Mouse (Mus musculus) retina, embryonic 14.5 days (tissue): ENCODE results near the gene Sdk1.

Experiments
- DNase-seq: peaks from one replicate; pipeline ENCODE4 v3.0.0-alpha.2; 2015; ENCODE audit warnings: low spot score

Sdk1 gene

DNA sequence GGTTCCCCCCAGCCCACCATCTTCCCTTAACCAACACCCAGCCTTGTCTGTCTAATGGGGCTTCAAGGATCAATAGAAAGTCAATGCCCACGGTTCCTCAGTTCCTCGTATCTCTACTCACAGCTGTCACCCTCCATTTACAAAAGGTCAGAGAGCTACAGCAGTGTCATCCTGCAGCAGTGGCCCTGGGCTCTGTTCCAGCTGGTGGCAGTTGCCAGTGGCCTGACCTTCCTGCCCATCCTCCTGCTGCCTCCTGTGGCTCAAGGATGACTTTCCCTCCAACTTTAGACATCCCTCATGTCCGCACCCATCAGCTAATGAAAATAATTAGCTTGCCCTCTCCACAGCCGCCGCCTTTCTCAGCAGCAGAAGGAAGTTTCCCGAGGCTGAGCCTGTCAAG is 759.8 kb downstream of the Sdk1 start:
- DNase-seq: no peak

- no peak for DNase-seq
Observed at GRCm38 (mm10) chr5:142001973-142002372, 760.7 kb downstream of the Sdk1 start.

GRCm38 (mm10) chr5:142010189-142010588 is 768.9 kb downstream of the Sdk1 start:
- DNase-seq: no peak

GRCm38 (mm10) chr5:142017001-142017400 is 775.7 kb downstream of the Sdk1 start:
- DNase-seq: no peak

GRCm38 (mm10) chr5:142022877-142023580 is 781.7 kb downstream of the Sdk1 start:
- DNase-seq: peak; percentile 18

GRCm38 (mm10) chr5:142024448-142024847 is 783.2 kb downstream of the Sdk1 start:
- peak; percentile 17 for DNase-seq

DNA sequence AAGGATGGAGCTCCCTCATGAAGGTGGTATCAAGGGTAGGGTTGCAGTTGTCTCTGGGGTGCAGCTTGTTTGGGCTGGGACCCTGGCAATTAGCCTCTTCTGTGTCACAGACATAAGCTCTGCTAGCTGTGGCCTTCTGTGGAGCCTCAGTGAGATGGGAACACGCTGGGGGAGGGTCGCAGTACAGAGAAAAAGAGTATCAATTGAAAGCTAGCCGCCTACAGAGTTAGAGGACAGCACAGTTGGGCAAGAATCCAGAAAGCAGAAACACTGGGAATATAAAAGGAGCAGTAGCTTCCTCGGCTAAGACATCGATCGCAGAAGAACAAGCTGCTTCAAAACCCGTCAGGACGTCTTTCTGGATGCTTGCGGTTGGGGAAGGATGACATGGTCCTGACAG is 795.2 kb downstream of the Sdk1 start:
- DNase-seq: no peak

DNA sequence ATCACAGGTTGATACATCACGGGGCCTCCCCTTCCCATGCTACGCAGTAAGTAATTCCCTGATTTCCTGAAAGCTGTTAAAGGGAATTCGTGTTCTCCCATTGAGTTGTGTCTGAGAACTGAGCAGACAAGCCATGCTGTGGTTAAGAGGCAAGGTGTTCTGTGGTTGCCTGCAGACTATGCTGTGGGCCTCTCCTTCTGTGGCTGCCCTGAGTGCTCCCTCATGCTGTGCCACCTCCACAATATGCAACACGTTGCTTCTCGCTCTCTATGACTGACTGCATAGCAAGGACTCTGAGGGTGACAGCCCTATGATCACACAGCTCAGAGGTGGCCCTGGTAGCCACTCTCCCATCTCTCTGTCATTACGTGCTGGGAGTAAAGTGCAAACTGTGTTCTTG is 797.9 kb downstream of the Sdk1 start:
- DNase-seq: no peak

DNA sequence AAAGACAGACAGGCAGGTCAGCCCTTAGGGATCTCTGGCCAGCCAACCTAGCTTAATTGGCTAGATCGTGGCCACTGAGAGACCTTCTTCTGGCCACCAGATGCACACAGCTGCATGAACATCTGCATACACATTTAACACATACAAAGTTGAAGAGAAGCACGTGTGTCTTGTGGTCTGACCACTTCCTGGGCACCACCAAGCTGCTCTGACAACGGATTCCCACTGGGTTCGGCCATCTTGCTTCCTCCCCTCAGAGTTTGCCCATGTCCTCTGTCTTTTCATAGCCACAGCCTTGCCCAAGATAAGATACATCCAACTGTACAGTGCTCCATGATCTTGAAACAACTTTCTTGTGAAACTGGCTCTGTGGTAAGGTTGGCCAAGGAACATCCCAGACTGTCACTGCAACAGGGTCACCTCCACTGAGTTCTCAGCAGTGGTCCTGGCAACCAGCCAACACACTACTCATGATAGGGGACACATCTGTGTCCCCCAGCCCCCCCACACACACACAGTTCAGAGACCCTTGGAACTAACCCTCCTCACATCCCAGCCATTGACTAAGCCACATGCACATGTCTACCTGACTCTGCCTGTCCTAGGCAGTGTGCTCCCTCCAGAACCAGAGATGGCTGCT is 798.7 kb downstream of the Sdk1 start:
- no peak for DNase-seq

DNA sequence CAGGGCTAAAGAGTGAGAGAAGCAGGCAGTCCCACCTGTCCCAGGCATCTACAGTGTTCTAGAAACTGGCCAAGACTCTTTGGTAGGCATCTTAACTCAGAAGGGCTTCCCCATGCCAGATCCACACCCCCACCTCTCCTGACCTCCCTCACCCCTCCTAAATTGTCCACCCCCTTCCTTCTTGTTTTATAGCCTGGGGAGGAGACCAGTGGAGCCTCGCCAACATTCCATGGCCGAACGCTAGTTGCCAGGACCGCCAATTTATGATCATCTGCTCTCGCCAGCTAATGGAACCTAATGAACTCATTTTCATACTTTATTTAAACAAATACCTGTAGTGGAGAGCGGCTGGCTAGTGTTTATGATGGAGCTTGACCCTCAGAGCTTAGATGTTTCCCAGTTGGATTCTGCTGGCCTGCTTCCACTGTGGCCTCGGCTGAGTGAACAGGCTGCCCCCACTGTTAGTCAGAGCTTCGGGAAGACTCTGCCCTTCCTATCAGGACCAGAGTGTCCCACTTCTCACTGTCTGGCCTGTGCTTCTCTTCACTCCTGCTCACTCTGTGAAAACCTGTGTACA is 800.0 kb downstream of the Sdk1 start:
- no peak for DNase-seq

GRCm38 (mm10) chr5:142061781-142062180 is 820.5 kb downstream of the Sdk1 start:
- DNase-seq: no peak

DNA sequence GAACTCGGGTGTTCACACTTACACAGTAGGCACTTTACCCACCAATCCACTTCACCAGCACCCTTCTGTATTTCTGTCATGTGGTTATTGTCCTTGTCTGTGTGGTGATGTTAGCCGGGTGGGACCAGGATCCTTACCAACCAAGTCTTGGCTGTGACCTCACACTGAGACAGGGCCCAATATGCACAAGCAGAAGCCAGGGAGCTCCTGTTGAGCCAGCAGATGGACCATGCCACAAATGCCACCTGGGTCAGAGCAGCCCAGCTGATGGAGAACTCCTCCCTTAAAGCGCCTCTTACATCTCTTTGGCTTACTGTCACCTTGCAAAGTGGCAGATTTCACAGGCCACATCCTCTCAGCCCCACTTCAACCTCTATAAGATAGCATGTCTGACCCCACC is 830.0 kb downstream of the Sdk1 start:
- no peak for DNase-seq

- DNase-seq: no peak
Observed at GRCm38 (mm10) chr5:142073901-142074300, 832.6 kb downstream of the Sdk1 start.

DNA sequence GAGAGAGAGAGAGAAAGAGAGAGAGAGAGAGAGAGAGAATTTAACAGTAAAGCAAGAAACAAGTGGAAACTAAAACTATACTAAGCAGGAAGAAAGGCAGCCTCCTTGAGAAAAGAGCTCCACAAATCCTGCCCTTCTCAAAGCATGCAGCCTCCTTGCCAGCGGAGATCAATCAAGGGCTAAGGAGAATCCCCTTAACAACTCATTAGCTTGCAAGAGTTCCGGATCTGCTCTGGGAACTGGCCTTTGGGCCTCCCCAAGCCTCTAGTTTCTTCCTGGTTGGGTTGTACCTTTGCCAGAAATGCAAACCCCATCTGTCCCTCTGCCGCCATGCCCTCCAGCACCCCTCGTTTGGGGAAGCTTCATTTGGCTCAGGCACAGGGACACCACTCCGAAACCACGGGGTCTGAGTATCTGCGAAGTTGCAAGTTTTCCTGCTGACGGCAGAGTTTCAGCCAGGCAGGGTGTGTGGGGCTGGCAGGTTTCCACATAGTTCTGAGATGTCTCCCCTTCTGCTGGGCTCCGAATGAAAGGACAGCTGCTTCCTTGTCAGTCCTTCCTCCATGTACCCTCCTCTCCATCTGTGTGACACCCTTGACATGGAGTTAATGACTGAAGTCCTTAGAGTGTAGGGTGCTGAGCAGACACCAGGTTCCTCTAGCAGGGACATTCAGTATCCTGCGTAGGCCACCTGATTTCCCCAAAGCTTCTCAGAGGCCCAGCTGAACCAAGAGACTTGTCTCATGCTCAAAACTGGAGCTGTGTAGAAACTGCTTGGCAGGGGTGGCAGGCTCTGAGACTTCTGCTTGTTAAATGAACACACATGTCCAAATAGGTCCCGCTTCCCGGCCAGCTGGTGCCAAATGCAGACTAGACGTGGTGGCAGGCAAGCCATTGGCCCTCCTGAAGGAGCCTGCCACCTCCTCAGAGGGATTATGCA is 833.5 kb downstream of the Sdk1 start:
- DNase-seq: no peak

- peak; percentile 24 for DNase-seq
Observed at GRCm38 (mm10) chr5:142080661-142081060, 839.4 kb downstream of the Sdk1 start.

GRCm38 (mm10) chr5:142081076-142081475 is 839.8 kb downstream of the Sdk1 start:
- DNase-seq: no peak

DNA sequence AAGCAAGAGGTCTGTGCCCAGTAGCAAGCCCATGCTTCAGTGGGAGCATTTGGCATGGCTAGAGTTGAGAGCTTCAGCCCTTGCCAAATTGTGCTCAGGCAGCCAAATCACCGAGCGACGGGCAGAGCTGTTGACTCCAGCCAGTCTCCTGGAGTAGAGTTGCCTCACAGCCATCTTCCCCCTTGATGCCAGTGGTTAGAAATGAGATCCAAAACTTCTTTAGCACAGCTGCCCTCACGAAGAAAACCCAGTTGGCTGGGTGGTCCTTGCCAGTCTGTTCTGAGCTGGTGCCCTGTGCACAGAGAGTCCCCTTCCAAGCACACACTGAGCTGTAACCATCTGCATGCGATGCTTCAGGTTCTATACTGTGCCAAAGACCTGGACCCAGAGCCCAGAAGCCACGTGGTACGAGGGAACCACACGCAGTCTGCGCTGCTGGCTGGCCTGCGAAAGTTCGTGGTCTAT is 855.1 kb downstream of the Sdk1 start:
- no peak for DNase-seq

- DNase-seq: no peak
Observed at GRCm38 (mm10) chr5:142100176-142100575, 858.9 kb downstream of the Sdk1 start.

DNA sequence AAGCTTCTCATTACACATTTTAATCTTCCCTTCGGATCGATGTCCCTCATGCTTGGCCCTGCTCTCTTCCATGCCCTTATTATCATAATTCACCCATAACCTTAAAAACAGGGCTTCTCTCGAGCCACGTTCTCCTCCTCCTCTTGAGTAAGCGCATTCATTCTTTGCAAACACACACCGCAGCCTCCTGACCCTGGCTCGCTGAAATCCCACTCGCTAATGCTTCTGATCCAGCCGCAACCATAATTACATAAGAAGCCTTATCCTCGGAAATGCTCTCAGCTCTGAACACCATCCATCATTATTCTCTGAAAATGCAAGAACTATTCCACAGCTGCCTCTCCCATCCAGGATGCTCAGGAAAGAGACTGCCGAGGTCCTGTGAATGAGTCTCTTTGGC is 866.1 kb downstream of the Sdk1 start:
- no peak for DNase-seq

GRCm38 (mm10) chr5:142111989-142112388 is 870.7 kb downstream of the Sdk1 start:
- DNase-seq: no peak

GRCm38 (mm10) chr5:142113210-142114175 is 872.2 kb downstream of the Sdk1 start:
- peak; percentile 47 for DNase-seq
